Mouse (Mus musculus) frontal cortex, adult 2 months (tissue): ENCODE results near the gene Dcaf11. TPM values are rescaled to one million over a fixed set of nuclear protein-coding genes. Genes with fewer than 3 reads are reported as not detected.

Source experiments
- DNase-seq, 2 experiments: peaks; one replicate each; pipeline ENCODE4 v3.0.0; 2022; ENCODE audit warnings: low spot score in 1 of 2; ENCODE audit errors: extremely low spot score in 1 of 2
- polyA plus RNA-seq: library from polyadenylated mRNA; depleted of rRNA; stranded (reverse); fragments of >200 nt; gene quantifications from 2 replicates; pipeline ENCODE4 v1.2.3, GENCODE M21; 2012

The Dcaf11 gene
- polyA plus RNA-seq, 1 experiment, result 128 TPM

DNA sequence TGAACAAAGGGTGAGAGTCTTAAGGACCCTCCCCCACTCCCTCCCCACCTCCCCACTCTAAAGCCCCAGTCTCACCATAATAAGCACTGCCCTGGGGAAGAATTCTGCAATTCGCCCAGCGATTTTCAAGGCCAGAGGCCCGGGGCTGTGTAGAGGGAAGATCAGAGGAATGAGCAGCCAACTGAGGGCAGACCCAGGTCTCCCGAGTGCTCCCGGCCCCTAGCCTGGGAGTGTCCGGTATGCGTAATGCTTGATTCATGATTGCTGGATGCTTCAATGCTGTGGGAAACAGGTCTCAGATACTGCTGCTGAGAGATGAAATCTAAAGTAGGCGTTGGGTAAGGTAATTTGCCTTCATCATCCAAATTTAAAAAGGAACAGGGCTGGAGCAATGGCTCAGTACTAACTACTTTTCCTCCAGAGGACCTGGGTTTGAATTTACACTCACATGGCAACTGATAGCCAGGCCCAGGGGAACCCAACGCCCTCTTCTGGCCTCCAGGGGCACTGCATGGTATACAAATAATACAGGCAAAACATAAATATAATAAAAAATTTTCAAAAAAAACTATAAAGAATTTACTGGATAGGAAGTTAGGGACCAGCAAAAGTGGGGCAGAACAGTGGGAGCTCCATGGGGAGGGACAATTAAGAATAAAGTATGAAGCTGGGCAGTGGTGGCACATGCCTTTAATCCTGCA lies 22.3 kb downstream of the Dcaf11 start:
- DNase-seq, result no peak

DNA sequence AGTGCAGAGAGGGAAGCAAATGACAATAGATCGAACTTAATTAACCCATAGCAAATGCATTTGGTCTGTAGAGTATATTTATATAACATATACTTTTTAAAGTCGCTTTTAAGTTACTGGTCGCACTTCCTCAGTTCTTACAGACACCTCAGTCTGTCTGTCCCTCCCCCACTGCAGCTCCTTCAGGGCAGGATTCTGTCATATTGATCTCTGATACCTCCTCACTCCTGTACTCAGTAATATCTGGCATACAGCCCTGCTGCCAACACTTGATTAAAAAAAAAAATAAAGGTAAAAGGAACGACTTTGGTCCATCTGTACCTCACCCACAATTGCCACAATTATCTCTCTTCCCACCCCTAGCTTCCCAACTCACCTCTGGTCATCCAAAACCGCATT lies 24.5 kb downstream of the Dcaf11 start:
- DNase-seq, result no peak

DNA sequence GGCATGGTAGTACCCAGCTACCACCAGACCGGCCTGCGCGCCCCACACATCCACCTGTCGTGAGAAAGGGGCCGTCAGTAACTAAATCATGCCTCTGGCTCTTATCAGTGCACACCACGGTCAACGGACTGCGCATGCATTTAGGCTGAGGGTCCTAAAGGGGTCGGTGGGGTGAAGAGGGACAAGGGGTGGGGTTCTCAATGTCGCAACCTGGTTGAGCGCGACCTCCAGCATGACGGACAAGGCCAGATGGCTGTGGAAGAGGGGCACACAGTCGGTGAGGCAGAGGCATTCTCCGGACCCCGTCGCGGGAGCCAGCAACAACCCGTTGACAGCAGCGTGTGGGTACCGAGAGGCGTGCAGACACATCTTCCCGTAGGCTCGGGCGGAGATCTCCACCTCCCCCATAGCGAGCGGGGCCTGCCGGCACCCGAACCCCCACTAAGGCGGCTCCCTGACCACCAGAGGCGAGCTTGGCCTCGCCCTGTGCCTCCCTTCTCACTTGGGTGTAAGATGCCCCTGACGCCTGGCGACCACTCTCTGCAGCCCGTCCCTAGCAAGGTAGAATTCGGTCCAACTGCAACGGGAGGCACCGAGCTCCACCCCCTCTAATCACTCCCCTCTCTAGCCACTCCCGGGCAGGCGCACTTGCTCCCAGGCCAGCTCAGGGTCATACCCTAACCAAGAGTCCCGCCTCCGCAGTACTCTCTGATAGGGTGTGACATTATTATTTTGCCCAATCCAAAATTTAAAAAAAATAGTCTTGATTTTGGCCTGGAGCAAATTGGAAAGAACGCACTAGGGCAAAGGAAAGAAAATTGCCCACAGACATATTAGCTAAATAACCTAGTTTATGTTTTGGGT lies 25.1 kb downstream of the Dcaf11 start, which contains the start of gene Emc9:
Gene Emc9, minus strand, starts transcription at position 601 of the 864 bp plus-strand sequence.
- peak in 1 of 2 experiments; percentile 71 for DNase-seq

DNA sequence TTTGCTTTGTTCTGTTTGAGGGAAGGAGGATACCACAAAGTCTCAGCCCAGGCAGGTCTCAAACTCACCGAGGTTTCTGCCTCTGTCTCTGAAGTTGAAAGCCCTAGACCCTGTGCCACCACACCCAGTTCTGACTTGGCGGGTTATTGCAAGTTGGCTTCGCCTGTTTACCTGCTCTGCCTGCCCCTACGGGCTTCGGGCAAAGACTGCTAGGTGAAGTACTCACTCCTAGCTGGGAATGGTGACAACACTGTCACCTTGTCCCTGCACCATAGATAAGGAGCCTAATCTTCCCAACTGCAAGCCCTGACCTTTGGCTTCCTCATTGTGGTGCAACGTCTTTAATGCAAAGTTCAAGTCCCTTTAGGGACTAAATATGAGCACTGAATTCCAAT lies 25.8 kb downstream of the Dcaf11 start:
- no peak for DNase-seq

DNA sequence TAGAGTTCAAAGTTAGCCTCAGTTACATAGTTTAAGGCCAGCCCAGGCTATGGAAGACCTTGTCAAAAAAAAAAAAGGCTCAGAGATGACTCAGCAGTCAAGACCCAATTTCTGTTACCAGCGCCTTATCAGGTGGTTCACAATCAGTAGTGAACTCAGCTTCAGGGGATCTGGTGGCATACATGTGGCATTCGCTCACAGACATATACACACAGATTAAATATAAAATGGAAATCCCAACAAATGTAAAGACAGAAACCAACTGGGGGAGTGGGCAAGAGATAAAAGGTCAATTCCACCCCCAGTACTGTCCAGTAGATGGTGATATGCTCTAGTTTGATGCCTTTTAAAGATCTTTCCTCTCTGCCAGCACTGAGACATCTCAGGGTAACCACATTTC lies 26.3 kb downstream of the Dcaf11 start:
- no peak for DNase-seq

DNA sequence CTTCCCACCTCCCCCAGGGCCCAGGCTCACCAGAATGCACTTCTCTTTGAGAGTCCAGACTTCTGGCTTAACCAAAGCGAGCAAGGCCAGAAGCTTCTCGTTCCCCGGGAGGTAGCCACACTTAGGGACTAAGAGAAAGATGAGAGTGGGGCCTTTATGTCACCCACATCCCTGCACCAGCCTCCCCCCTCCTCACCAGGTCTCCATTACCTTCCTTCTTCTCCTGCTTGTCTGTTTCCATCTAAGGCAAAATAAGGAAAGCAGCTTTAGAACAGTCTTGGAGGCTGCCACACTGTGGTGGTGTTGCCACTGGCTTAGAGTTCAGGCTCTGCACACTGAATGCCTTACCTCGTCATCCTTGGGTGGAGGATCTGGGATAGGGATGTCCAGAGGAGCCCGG lies 29.5 kb downstream of the Dcaf11 start:
- DNase-seq, result no peak

DNA sequence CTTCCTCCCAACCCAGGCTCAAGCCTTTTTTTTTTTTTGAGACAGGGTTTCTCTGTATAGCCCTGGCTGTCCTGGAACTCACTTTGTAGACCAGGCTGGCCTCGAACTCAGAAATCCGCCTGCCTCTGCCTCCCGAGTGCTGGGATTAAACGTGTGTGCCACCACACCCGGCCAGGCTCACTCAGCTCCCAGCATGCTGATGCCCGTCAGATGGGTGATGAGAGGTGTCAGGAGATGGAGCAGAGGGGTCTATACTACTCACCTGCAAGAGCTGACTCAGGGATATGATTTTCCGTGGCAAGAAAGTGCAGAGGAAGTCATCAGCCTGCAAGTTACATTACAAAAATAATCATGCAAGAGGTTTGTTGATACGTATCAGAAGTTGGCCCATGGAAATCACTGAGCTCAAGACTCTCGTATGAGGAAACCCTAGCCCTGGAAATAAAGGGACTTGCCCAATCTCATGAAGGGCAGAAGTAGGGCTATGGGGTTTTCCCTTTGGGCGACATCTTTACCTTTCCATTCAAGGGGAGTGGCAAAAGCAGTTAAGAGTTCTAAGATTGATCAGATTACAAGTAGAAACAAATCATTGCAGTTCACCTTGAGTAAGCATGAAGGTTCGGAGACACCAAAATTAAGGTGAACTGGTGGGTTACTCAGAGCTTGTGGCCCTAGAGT lies 30.1 kb downstream of the Dcaf11 start:
- no peak for DNase-seq

DNA sequence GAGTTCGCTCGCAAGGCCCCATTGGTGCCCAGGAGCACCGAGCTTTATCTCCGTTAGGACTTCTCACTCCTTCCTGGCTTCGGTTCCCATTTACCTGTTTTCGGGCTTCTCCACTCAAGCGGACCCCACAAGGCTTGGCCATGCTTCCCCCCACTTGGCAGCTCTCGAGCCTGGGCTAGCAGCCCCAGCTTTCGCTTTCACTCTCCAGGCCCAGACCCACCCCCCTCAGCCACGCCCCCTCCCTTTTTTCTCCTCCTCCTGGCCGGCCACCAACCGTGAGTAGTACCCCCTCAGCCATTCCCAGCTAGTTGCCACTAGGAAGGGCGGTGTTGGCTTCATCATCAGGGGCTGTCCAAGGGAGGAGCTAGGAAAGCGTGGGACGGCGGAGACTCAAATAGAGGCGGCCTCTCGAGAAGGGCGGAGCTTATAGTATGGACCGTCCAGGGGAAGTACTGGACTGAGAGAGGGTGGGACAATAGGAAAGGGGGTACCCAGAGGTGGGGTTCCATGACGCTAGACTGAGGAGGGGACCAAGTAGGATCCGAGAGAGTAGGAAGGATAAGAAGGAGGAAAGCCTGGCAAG lies 31.0 kb downstream of the Dcaf11 start, which contains the start of gene Psme2:
Gene Psme2, minus strand, starts transcription at position 366 of the 583 bp plus-strand sequence.
- peak; percentile 93 to 94 for DNase-seq

DNA sequence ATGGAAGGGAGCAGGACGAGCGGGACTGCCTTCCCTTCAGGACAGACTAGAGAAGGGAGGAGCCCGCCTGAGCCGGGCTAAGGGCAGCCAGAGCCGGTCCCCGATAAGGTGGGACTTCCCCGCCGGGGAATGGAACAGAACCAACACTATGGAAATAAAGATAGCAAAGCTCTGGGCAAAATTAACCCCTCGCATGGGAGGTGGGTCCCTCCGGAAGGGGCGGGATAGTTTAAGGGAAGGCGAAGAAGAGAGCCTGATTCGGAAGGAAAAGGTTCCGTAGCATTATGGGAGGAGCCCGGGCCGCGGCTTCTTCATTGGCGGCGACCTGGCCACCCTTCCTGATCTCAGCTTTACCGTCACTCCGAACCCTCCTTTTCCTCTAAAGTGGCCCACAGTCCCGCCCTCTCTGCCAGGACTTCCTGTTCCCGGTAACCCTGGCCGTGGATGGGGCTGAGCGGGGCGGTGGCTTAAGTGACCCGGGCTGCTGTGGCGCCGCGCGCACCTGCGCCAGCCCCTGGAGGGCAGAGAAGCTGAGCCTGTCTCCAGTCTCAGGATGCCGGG lies 31.6 kb downstream of the Dcaf11 start, which contains the start of gene Rnf31:
Gene Rnf31, plus strand, starts transcription at position 378 of the 561 bp plus-strand sequence.
- peak; percentile 94 to 96 for DNase-seq

DNA sequence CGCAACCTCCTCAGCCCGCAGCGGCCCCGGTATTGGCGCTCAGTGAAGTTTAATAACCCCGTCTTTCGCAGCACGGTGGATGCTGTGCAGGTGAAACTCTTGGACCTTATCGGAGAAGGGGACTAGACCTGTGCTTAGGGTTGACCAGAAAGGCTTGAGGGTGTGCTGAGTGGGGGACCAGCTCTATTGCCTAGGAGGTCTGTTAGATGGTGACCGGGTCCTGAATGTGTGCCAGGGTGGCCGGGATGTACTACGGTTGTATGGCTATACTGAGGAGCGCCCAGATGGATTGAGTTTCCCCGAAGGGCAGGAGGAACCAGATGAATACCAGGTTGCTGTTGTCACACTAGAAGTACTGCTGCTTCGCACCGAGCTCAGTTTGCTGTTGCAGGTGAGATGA lies 32.4 kb downstream of the Dcaf11 start:
- DNase-seq, result no peak

DNA sequence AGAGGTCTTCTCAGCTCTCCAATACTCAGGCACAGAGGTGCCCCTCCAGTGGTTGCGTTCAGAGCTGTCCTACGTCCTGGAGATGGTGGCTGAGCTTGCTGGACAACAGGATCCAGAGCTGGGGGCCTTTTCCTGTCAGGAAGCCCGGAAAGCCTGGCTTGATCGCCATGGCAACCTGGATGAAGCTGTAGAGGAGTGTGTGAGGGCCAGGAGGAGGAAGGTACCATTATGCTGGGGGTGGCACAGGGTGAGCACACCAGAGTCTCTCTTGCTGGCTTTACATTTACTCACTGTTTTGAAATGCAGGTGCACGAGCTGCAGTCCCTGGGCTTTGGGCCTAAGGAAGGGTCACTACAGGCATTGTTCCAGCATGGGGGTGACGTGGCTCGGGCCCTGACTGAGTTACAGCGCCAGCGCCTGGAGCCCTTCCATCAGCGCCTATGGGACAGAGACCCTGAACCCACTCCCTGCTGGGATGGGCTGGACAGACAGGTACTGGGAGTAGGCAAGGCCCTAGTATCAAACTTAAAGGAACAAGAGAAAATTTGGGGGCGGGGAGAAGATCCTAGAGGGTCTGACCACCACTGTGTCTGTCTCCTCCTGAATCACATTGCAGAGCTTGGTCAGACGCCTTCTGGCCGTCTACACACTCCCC lies 36.4 kb downstream of the Dcaf11 start:
- no peak for DNase-seq

DNA sequence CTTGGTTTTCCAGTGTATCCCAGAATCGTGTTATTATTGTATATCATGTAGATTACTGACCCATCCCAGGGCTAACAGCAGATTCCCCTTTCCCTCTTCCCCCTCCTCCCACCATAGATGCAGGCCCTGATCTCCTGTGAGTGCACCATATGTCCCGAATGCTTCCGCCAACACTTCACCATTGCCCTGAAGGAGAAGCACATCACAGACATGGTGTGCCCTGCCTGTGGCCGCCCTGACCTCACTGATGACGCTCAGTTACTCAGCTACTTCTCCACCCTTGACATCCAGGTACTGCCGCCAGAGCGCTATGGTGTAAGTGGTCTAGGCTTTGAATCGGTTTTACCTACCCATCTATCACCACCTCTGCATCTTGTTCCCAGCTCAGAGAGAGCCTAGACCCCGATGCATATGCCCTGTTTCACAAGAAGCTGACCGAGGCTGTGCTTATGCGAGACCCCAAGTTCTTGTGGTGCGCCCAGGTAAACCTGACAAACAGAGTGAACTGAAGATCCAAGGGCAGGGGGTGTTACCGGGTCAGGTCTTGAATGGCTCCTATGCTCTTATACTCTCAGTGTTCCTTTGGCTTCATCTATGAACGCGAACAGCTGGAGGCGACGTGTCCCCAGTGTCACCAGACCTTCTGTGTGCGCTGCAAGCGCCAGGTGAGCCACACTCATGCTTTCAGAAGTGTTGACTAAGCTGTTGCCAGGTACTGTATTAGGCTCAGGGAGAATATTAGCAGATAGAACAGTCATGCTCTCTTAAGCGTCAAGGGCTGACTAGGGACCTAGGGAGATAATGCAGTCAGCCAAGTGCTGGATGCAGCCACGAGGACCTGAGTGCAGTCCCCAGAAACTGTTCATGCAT lies 39.0 kb downstream of the Dcaf11 start:
- DNase-seq, result no peak

DNA sequence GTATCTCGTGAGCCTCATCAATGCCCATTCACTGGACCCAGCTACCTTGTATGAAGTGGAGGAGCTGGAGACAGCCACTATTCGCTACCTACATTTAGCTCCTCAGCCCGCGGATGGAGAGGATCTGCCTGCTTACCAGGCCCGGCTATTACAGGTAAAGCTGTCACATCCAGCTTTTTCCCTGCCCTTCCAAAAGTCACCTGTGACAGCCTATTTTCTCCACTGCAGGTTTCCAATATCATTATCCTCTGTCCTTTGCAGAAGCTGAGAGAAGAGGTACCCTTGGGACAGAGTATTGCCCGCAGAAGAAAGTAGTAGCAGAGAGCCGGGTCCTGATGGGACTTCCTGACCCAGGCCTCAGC lies 43.4 kb downstream of the Dcaf11 start, which contains the start of gene Irf9:
Gene Irf9, plus strand, starts transcription at position 301 of the 362 bp plus-strand sequence.
- no peak for DNase-seq

DNA sequence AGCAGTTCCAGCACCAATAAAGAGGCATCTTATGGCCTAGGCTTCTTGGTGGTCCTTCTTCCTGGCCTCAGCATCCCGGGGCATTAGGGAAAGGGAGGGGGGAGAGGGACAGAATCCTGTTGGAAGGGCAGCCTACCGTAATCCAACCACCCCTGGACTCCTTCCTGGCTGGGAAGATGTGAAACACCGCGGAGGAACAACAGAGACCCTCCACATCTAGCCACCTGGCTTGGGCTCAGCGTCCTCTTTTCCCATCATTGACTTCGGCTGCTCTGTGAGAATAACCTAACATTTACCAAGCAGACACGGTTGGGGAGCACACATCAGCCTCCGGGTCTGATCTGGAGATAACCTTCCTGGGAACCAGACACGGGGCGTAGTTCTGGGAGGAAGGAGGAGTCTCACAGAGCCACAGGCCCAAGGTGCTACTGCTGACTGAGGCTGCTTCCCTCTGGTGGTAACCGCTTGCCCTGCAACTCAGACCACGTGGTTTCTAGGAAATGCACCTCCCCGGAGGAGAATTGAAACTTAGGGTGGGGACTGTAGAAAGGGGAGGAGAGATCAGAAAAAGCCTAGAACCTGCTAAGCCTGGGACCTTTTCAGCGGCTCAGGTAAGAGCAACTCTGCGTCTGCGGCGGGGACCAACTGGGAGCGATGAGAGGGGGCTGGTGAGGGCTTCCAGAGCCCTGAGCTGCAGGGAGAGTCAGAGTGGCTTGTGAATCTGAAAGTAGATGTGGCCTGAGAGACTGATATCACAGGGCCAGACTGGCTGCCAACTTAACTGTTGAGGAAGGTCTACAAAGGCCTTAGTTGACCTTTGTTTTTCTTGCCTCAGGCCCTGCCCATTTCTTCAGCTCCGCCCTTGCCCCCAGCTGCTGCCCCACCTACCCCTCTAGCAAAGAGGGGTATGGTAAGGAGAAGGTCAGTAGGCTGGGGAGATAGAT lies 44.1 kb downstream of the Dcaf11 start:
- DNase-seq, result peak; percentile 78 to 90

DNA sequence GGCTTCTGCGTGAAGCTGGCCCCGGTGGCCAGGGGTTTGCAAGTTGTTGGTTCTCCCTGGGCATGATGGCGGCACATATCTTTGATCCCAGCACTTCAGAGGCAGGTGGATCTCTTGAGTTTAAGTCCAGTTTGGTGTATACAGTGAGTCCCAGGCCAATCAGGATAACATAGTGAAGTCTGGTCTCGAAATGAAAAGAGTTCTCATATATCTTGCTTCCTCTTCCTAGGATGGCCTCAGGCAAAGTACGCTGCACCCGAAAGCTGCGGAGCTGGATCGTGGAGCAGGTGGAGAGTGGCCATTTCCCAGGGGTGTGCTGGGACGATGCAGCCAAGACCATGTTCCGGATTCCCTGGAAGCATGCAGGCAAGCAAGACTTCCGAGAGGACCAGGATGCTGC lies 45.0 kb downstream of the Dcaf11 start:
- DNase-seq, result no peak

DNA sequence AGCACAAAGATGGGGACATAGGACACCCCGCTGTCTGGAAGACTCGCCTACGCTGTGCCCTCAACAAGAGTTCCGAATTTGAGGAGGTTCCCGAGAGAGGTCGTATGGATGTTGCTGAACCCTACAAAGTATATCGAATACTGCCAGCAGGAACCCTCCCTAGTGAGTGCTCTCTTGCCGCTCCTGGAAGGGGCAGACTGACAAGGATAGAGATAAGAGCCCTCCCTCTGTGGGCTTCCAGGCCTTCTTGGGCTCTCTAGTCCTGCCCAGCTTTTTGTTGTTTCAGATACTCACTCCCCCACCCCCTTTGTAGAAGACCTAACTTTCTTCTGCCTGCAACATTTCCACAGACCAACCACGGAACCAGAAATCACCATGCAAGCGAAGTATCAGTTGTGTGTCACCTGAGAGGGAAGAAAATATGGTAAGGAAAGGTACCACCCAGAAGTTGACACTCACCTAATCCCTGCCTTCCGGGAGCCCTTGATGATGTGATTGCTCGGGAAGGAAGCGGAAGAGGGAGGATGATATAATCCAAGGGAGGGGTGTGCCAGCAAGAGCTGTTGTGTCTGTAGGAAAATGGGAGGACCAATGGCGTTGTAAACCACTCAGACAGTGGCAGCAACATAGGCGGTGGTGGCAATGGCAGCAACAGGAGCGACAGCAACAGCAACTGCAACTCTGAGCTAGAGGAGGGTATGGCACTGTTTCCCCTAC lies 46.1 kb downstream of the Dcaf11 start:
- DNase-seq, result no peak

DNA sequence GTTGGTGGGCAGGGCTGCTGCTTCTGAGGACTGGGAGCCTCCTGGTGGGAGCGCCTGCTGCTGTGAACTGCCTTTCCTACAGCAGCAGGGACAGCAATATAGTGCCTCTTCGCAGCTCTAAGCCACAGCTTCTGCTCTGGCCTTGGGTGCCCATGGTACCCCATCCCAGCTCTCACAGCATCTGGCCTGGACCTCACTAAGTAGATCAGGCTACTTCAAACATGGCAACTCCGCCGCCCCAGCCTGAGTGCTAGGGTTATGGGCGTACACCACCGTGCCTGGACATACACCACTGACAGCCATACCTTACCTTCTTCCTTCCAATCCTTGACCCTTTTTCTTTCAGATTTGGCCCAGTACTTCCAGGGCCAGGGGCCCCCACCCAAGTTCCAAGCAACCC lies 48.5 kb downstream of the Dcaf11 start:
- no peak for DNase-seq
